Mouse (Mus musculus) spleen, adult 2 months (tissue): ENCODE measurements around the gene Zmynd8. TPM values are rescaled to one million over a fixed set of nuclear protein-coding genes. Genes with fewer than 3 reads are reported as not detected.

Source experiments
- DNase-seq, 2 experiments: peaks; one replicate each; pipeline versions ENCODE4 v3.0.0 to v3.0.0-alpha.2; 2012 to 2021; ENCODE audit warnings: low spot score in 2 of 2, low read depth in 1 of 2
- H3K27ac ChIP-seq: fragments of 200-500 bp; 2 replicates; pipeline ENCODE4 v1.5.1; 2012; ENCODE audit warnings: low read length, inconsistent platforms; ENCODE audit not compliant: insufficient read depth
- H3K27me3 ChIP-seq: fragments of 200-500 bp; 2 replicates; pipeline ENCODE4 v1.6.1; 2012; ENCODE audit warnings: mild to moderate bottlenecking, moderate library complexity, low read length, inconsistent platforms; ENCODE audit not compliant: control insufficient read depth, insufficient read depth
- H3K36me3 ChIP-seq: fragments of 200-500 bp; 2 replicates; pipeline ENCODE4 v1.6.1; 2012; ENCODE audit warnings: mild to moderate bottlenecking, low read length, inconsistent platforms; ENCODE audit not compliant: control insufficient read depth, insufficient read depth
- H3K4me1 ChIP-seq: fragments of 200-500 bp; 2 replicates; pipeline ENCODE4 v1.6.1; 2011; ENCODE audit warnings: inconsistent platforms; ENCODE audit not compliant: control insufficient read depth, insufficient read depth, insufficient read length
- H3K4me3 ChIP-seq: fragments of 200-500 bp; 2 replicates; pipeline ENCODE4 v1.5.1; 2011; ENCODE audit warnings: mild to moderate bottlenecking, inconsistent platforms; ENCODE audit not compliant: insufficient read depth, insufficient read length; ENCODE audit errors: extremely low read depth
- CTCF ChIP-seq: fragments of 200-500 bp; IDR thresholded peaks from 2 replicates; pipeline ENCODE4 v1.5.1; 2011; ENCODE audit warnings: mild to moderate bottlenecking, inconsistent platforms; ENCODE audit not compliant: insufficient read depth, insufficient read length, insufficient replicate concordance; ENCODE audit errors: extremely low read depth
- POLR2A ChIP-seq: fragments of 200-500 bp; IDR thresholded peaks from 2 replicates; pipeline ENCODE4 v1.6.1; 2011; ENCODE audit warnings: low read depth, low read length, inconsistent platforms
- WGBS: fragments of 180-500 bp; shearing (Covaris S2); methylation state at CpG from one replicate; pipeline ENCODE4 v1.1.7; 2018; 5-methylcytosine and 5-hydroxymethylcytosine counted together
- polyA plus RNA-seq: library from polyadenylated mRNA; depleted of rRNA; stranded (reverse); fragments of >200 nt; gene quantifications from 2 replicates; pipeline ENCODE4 v1.2.3, GENCODE M21; 2012

The Zmynd8 gene
- polyA plus RNA-seq, 1 experiment = 25.0 TPM

GRCm38 (mm10) chr2:165854207-165854968 lies 44.4 kb downstream of the Zmynd8 start:
- H3K27me3 ChIP-seq = no peaks in the 10 kb centered on the region
- no peak overlapping the region for H3K4me3 ChIP-seq
- no peak overlapping the region for H3K27ac ChIP-seq
- H3K36me3 ChIP-seq = peaks cover 16% of the 10 kb centered on the region
- no peak for DNase-seq
- peaks cover 13% of the 10 kb centered on the region; the same call in 1 of the 2 replicates for H3K4me1 ChIP-seq
- 72% methylated on average over 16 of the region's 16 CpGs for WGBS
- no peak for TF ChIP-seq POLR2A
- TF ChIP-seq CTCF = no peak

- 80% methylated on average over 9 of the region's 9 CpGs for WGBS
- Histone ChIP-seq H3K4me3 (no peak overlapping the region), H3K27ac (no peak overlapping the region), H3K4me1 (peaks cover 11% of the 10 kb centered on the region; the same call in 1 of the 2 replicates), H3K27me3 (no peaks in the 10 kb centered on the region), H3K36me3 (peaks cover 19% of the 10 kb centered on the region)
- no peak for DNase-seq
- no peak for TF ChIP-seq CTCF
- TF ChIP-seq POLR2A = no peak
Measured at GRCm38 (mm10) chr2:165852896-165853633, 45.8 kb downstream of the Zmynd8 start.

- DNase-seq = no peak
- TF ChIP-seq CTCF = no peak
- TF ChIP-seq POLR2A = no peak
- Histone ChIP-seq H3K27ac (peak overlapping the region; percentile 32; the same call in 1 of the 2 replicates), H3K36me3 (peaks cover 25% of the 10 kb centered on the region), H3K27me3 (no peaks in the 10 kb centered on the region), H3K4me1 (peaks cover 5% of the 10 kb centered on the region; the same call in 1 of the 2 replicates), H3K4me3 (no peak overlapping the region)
- 47% methylated on average over 11 of the region's 11 CpGs for WGBS
Measured at GRCm38 (mm10) chr2:165852453-165852852, 46.4 kb downstream of the Zmynd8 start.

GRCm38 (mm10) chr2:165851811-165852415 lies 46.9 kb downstream of the Zmynd8 start:
- Histone ChIP-seq H3K4me3 (no peak overlapping the region), H3K27ac (peak overlapping the region; percentile 32; the same call in 1 of the 2 replicates), H3K4me1 (0 out of 2 replicates have a peak, but pooled peaks cover 2% of the 10 kb centered on the region), H3K36me3 (peaks cover 26% of the 10 kb centered on the region), H3K27me3 (no peaks in the 10 kb centered on the region)
- no peak for TF ChIP-seq POLR2A
- no peak for TF ChIP-seq CTCF
- no peak for DNase-seq
- 92% methylated on average over 13 of the region's 13 CpGs for WGBS

- Histone ChIP-seq H3K4me1 (0 out of 2 replicates have a peak, but pooled peaks cover under 1% of the 10 kb centered on the region), H3K4me3 (no peak overlapping the region), H3K27ac (no peak overlapping the region), H3K27me3 (no peaks in the 10 kb centered on the region), H3K36me3 (peaks cover 30% of the 10 kb centered on the region)
- DNase-seq = no peak
- TF ChIP-seq CTCF (no peak), POLR2A (no peak)
- WGBS = 91% methylated on average over 6 of the region's 6 CpGs
Measured at GRCm38 (mm10) chr2:165850826-165851225, 48.0 kb downstream of the Zmynd8 start.

GRCm38 (mm10) chr2:165849129-165849528 lies 49.7 kb downstream of the Zmynd8 start:
- Histone ChIP-seq H3K27ac (no peak overlapping the region), H3K4me3 (no peak overlapping the region), H3K36me3 (peaks cover 36% of the 10 kb centered on the region), H3K27me3 (no peaks in the 10 kb centered on the region), H3K4me1 (no peaks in the 10 kb centered on the region)
- TF ChIP-seq POLR2A (no peak), CTCF (no peak)
- DNase-seq = no peak
- WGBS = 35% methylated on average over 5 of the region's 5 CpGs
